Mouse (Mus musculus): ENCODE measurements around the gene Metrnl.

DNA sequence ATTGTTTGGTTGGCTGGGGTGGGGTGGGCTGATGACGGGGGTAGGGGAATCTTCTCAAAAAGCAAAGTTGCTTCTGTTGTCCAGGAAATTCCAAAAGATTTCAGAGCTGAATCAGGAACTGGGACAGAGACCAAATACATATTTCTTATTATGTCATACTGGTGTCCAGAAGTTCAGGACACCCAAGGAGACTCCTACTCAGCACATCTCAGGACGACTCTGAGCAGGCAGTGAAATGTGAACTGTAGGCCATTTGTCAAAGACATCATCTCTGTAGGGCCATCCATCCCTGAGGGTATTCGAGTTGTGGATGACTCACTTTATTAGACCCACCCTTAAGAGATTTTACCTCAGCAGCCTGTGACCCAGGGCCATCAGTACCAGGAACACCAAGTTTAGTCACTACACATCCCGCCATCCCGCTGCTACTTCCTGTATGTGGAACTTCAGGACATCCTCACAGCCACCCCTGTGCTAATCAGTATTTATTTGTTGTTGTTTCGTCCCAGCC is 15.8 kb upstream of the Metrnl start:
- no peak for TF ChIP-seq CTCF (IDR thresholded peaks at IDR 0.05)
- no peak for TF ChIP-seq EP300 (IDR thresholded peaks at IDR 0.05)
